In genomic region chr6:113929191-113929875, GRCm38 (mm10) we compare ENCODE assay signal across 15 mouse cellular contexts.
DNase-seq lines count a peak whose midpoint lies in the region; TF ChIP-seq lines count a peak whose summit lies in the region.
"Had no signal": no experiment of that assay in that cellular context is flagged by ENCODE, and none has a peak within 500 bp of the region (broad histone marks: within the 10 kb centered on the region; RNA-seq: fewer than 3 reads in every experiment).

No protein-coding gene starts in this region.

- TF ChIP-seq CTCF in cerebellum, adult 2 months (IDR thresholded peaks at IDR 0.05; ENCODE audit: borderline replicate concordance, insufficient read depth, low read depth, low read length): no peak

- H3K27ac ChIP-seq in cerebellum, adult 2 months (ENCODE audit: insufficient read depth, low read length): no peak overlapping the region
- H3K27ac ChIP-seq: forebrain, embryonic 10.5 days; heart, embryonic 10.5 days; limb, embryonic 12.5 days; midbrain, embryonic 15.5 days had no signal

- DNase-seq in cerebellum, adult 2 months: peak; percentile 48 to 58
- no peak for DNase-seq in cerebellum, postnatal 4 days (ENCODE audit: low spot score in 2 of 2)
- peak; percentile 40 for DNase-seq in layer of hippocampus, adult 11-12 months (ENCODE audit: low spot score)
- no peak for DNase-seq in layer of hippocampus, postnatal 25 days (ENCODE audit: extremely low spot score in 1 of 2, low spot score in 1 of 2)
- peak; percentile 14 for DNase-seq in WW6 (ENCODE audit: low read depth, low spot score)
- peak; percentile 35 for DNase-seq in left cerebral cortex, postnatal 4 days
- no peak for DNase-seq in gastrocnemius, postnatal 10 days
- no peak for DNase-seq in spleen, postnatal 14 days (ENCODE audit: low spot score in 2 of 2)
- DNase-seq: adrenal gland, postnatal 14 days; kidney, adult 2 months; thymus, adult 18-20 months had no signal

- H3K27me3 ChIP-seq in cerebellum, adult 2 months (ENCODE audit: control insufficient read depth, insufficient read depth, low read length): no peaks in the 10 kb centered on the region
- H3K27me3 ChIP-seq: limb, embryonic 12.5 days; midbrain, embryonic 15.5 days had no signal

- no peak for TF ChIP-seq POLR2A in cerebellum, adult 2 months (IDR thresholded peaks at IDR 0.05; ENCODE audit: borderline replicate concordance, insufficient read depth, low read length)

- H3K4me3 ChIP-seq in cerebellum, adult 2 months (replicated peaks; ENCODE audit: insufficient read depth, low read depth, low read length): no peak overlapping the region
- H3K4me3 ChIP-seq: forebrain, embryonic 10.5 days; heart, embryonic 10.5 days; limb, embryonic 12.5 days; midbrain, embryonic 15.5 days had no signal

- 27% methylated on average over 8 of the region's 8 CpGs for WGBS in cerebellum, adult 2 months

- H3K4me1 ChIP-seq in cerebellum, adult 2 months (ENCODE audit: control insufficient read depth, insufficient read depth, low read length): peaks cover 37% of the 10 kb centered on the region
- H3K4me1 ChIP-seq: heart, embryonic 10.5 days; midbrain, embryonic 15.5 days had no signal

- intact Hi-C loops in left cerebral cortex, postnatal 4 days (cut with DNase I): no loop called here

Comparison
In these comparisons a context has a peak if more than half of its experiments do, and no peak if none do; other contexts are left out.
1. DNase-seq: peak in cerebellum, adult 2 months (2 of 2), layer of hippocampus, adult 11-12 months (single experiment), WW6 (single experiment) and left cerebral cortex, postnatal 4 days (single experiment); none in cerebellum, postnatal 4 days (0 of 2), layer of hippocampus, postnatal 25 days (0 of 2), gastrocnemius, postnatal 10 days (single experiment) and spleen, postnatal 14 days (0 of 2).